Mouse (Mus musculus): ENCODE measurements around the gene C7.

DNA sequence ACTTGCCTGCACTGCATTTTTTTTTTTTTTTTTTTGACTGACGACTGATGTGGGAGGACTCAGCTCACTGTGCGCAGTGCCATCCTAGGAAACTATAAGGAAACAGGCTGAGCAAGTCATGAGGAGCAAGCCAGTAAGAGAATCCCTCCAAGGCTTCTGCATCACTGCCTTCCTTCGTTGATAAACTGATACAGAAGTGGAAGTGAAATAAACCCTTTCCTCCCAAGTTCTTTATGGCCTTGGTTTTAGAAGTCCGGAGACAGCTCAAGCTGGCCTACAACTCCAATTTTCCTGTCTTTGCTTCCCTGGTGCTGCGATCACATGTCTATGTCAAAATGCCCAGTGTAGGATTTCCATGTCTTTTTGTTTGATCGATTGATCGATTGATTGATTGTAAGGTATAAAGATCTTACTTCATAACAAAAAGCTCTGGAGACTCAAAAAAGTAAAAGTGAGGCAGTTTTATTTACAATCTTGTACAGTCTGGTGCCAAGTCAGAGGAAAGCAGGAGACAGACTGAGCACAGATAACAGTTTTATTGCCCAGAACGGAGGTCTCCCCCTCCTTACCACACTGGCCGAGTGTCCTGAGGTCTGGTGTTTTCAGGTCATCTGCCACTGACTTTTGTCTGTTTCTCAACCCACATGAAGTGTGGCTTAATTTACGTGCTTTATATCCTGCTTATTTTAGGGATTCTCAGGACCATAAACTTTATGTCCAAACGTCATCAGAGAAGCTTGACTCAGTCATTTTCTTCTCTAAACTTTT is 32.2 kb upstream of the C7 start:
- TF ChIP-seq CTCF (conservative IDR thresholded peaks at IDR 0.05; ENCODE audit: insufficient read depth, insufficient read length, low read depth, low read length) (no peak), POLR2A (IDR thresholded peaks at IDR 0.05; ENCODE audit: low read depth, low read length) (no peak)
